Mouse (Mus musculus): Measurements from ENCODE around the gene Gcn1l1.

The Gcn1l1 gene

DNA sequence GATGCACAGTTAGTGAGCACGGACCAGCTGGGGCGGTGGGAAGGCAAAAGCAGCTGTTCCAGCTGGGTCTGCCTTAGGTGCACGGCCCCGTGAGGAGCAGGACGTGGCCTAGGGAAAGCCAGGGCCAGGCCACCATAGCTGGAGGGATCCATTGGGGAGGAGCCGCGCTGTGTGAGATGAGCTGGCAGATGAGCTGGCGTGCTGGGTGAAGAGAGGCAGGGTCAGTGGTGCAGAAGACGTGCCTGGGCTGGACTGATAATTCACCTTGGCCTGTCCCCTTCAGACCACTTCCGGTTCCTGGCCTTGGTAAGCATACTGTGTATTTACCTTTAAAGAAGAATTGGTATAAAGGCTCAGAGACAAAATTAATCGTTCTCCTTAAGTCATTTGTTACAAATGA, 46.5 kb downstream of the Gcn1l1 start:
- TF ChIP-seq GATA4 (IDR thresholded peaks at IDR 0.05; ENCODE audit: insufficient replicate concordance, low read length) = no peak

DNA sequence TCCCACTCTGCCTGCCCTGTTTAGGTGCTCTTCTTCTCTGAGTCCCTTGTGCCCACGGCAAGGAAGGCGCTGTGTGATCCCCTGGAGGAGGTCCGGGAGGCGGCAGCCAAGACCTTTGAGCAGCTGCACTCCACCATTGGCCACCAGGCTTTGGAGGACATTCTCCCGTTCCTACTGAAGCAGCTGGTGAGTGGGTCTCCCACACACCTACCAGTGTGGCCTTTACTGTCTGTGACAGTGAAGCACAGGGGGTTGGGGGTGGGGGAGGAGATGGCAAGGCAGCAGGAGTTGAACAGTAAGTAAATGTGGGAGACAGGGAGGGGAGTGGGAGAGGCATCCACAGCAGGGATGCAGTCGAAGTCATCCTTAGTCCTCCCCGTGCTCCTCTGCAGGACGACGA, 48.3 kb downstream of the Gcn1l1 start:
- TF ChIP-seq GATA4 (IDR thresholded peaks at IDR 0.05; ENCODE audit: insufficient replicate concordance, low read length) = no peak

DNA sequence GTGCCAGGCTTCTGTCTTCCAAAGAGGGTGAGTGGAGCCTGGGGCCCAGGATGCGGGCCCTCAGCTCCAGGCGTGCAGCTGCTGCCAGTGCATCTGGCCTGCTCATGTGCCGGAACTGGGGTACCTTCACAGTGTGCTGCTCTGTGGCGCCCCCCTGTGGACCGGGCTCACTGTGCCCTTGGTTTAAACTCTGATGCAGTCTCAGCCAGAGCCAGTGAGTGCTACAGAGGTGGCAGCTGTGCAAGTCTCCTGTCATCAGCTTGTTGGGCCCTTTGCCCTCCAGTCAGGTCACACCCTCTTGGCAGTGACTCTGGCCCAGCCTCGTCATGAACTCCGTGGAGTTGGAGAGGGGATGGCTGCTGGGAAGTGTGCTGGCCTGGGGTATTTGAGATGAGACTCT, 49.9 kb downstream of the Gcn1l1 start:
- no peak for TF ChIP-seq GATA4 (IDR thresholded peaks at IDR 0.05; ENCODE audit: insufficient replicate concordance, low read length)

DNA sequence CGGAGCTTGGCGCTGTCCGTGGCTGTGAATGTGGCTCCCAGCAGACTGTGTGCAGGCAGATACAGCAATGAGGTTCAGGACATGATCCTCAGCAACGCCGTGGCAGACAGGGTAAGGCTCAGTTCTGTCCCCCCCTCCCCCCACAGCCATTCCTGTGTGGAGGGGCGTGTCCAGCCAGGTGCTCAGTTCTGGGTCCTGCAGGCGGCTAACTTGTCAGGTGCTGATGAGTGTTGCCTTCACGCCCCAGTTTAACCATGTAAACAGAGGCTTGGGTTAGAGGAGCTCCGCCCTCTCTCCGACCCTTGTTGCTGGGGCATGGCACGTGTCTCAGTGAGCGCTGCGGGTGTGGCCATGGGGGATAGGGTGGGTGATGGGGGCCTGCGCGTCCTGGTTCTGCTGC, 54.6 kb downstream of the Gcn1l1 start:
- no peak for TF ChIP-seq GATA4 (IDR thresholded peaks at IDR 0.05; ENCODE audit: insufficient replicate concordance, low read length)

DNA sequence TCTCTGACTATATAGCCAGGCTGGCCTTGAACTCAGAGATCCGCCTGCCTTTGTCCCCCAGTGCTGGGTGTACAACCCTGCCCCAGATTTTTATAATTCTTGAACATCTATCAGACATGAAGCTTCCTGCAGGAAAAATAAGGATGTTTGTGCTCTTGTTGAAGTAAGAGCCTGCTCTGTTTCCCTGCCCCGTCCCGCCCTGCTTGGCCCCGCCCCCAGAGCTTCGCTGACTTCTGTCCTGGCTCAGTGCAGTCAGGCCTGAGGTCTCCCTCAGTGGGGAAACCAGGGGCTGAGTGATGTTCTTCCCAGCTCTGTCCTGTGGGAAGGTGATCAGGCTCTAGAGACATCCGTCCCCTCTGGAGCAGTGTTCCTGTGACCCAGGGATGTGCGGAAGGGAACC, 57.6 kb downstream of the Gcn1l1 start:
- TF ChIP-seq GATA4 (IDR thresholded peaks at IDR 0.05; ENCODE audit: insufficient replicate concordance, low read length) = no peak

DNA sequence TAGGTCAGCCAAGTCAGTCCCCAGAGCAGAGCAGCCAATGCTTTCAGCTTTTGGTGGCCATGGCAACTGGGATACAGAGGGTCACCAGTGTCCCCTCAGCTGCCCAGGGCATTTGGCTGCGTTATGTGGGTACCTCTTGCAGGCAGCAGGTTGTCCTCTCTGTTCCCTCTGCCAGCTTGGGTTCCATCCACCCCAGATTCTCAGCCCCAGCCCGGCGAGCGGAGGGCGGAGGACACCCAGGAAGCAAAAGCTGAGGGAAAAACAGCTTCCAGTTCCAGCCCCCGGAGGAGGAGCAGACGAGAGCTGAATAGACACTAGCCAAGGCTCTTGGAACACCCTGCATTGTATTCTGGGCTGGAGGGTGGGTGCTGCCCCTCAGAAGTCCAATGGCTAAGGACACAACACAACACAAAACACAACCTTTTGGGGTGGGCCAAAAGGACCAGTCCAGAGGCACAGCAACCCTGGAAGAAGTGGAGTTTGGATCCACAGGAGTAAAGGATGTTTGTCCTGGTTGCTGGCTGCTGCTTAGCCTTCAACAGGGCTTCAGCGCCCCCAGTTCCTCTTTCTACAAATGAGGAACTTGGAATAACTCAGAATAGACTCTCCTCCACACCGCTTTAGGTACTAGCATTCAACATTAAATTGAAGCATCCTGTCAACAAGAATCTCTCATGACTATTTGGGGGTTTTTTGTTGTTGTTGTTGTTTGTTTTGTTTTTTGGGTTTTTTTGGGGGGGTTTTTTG, 58.8 kb downstream of the Gcn1l1 start:
- no peak for TF ChIP-seq GATA4 (IDR thresholded peaks at IDR 0.05; ENCODE audit: insufficient replicate concordance, low read length)

DNA sequence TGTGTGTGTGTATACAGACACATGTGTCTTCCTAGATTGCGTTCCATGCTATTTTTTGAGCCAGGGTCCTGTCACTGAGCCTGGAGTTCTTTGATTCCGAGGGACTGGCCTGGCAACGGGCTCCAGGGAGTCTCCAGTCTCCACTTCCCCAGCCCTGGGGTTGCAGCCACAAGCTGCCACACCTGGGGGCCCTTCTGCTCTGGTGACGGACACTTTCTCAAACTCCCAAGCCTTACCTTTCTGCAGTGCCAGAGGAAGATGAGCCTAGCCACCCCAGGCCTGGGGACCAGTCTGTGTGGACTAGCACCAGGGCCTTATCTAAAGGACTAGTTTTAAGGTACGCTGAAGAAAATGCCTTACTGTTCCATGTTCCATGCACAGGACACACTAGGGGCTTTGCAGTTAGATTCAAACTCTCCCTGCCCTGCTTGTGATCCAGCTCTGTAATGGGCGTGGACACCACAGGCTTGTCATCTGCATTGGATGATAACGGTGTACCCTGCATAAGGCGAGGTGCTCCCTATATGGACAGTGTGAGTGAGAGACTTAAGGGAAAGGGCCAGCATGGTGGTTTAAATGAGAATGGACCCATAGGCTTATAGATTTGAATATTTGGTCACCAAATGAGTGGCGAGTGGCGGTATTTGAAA, 61.3 kb downstream of the Gcn1l1 start:
- no peak for TF ChIP-seq GATA4 (IDR thresholded peaks at IDR 0.05; ENCODE audit: insufficient replicate concordance, low read length)

DNA sequence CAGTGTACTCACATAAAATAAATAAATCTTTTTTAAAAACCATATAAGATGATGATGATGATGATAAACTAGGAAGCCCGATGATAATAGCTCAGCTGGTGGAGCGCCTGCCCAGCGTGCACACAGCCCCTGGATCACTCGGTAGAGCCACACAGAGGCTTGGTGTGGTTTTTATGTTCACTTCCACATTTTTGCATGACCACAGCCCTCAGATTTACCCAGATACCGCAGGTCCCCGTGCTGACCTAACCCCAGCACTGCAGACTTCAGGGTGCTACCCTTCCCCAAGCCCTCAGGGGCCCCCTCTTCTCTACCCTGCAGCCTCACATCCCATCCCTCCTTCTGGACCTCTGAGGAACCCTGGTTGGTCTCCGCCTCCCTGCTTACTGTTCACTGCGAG, 63.0 kb downstream of the Gcn1l1 start:
- no peak for TF ChIP-seq GATA4 (IDR thresholded peaks at IDR 0.05; ENCODE audit: insufficient replicate concordance, low read length)

DNA sequence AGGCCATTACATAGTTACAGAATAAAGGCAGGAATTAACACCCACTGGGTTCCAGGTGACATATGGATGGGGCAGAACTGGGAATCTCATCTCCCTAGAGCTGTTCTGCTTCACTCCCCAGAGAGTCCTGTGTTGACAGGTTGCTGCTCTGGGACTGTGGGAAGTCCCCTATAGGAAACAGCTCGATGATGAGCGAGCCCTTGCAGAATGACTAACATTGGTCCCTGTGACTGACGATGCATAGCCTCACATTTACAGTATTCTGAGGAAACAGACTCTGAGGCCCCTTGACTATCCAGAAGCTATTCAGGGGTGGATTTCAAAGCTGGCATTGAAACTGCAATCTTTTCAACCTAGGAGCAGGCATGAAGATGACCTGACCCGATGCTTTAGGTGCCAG, 64.6 kb downstream of the Gcn1l1 start:
- TF ChIP-seq GATA4 (IDR thresholded peaks at IDR 0.05; ENCODE audit: insufficient replicate concordance, low read length) = no peak

DNA sequence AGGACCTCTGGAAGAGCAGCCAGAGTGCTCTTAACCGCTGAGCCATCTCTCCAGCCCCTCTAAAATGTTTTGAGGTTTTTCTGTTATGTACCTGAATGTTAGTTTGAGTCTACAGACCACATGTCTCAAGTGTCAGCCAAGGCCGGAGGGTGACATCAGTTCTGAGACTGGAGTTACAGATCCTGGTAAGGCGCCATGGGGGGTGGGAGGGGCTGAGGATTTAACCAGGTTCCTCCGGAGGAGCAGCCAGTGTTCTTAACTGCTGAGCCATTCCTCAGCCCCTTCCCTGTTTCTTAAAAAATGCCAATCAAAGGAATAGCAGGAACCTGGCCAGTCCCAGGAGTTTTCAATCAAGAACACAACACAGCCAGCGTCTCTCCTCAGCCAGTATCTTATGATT, 65.2 kb downstream of the Gcn1l1 start:
- no peak for TF ChIP-seq GATA4 (IDR thresholded peaks at IDR 0.05; ENCODE audit: insufficient replicate concordance, low read length)

DNA sequence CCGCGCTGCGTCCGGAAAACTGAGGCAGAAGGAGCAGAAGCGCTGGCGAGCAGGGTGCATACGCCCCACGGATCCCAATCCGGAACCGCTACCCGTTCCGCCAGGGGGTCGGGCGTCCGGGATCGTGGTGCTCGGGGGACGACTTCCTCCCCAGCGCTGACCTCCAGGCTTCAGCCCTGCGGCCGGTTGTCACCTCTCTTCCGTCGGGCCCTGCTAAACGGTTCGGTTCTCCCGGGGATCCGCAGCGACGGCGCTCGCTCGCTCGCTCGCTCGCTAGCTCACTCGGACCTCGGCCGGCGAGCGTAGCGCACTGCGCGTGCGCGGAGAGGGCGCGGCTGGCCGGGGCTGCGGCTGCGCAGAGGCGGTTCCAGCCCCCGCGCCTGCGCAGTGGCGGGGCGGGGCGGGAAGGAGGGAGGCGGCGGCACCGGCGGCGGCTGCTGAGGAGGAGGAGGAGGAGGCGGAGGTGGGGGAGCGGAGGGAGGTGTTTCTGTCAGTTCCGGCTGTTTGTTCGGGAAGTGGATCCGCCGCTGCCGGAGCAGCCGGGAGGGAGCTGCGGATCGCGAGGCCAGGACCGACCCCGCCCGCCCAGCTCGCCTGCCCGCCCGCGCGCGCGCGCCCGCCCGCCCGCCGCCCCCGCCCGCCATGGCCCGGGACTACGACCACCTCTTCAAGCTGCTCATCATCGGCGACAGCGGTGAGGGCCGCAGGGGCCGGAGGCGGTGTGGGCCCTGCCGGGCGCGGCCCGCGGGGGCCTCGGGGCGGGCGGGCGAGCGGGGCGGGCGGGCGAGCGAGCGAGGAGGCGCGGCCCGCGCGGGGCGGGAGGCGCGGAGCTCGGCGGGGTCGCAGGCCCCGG, 66.7 kb downstream of the Gcn1l1 start, which contains the start of gene Rab35:
Gene Rab35, plus strand, starts transcription at position 404 of the 853 bp plus-strand sequence.
- no peak for TF ChIP-seq GATA4 (IDR thresholded peaks at IDR 0.05; ENCODE audit: insufficient replicate concordance, low read length)

DNA sequence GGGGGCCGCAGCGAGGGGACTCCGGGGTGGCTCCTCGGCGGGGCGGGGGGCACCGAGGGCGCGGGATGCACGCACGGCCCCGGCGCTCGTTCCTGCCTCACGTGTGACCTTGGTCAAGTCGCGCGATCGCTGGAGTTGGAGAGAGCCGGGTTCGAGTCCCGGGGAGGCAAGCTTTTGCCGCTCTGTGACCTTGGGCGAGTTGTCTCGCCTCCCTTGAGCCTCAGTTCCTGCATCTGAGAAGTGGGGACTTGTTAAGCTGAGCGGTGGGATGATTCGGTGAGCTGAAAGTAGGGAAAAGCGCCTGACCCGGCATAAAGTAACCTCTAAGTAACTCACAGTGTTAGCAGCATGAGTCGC, 67.3 kb downstream of the Gcn1l1 start:
- TF ChIP-seq GATA4 (IDR thresholded peaks at IDR 0.05; ENCODE audit: insufficient replicate concordance, low read length) = no peak

DNA sequence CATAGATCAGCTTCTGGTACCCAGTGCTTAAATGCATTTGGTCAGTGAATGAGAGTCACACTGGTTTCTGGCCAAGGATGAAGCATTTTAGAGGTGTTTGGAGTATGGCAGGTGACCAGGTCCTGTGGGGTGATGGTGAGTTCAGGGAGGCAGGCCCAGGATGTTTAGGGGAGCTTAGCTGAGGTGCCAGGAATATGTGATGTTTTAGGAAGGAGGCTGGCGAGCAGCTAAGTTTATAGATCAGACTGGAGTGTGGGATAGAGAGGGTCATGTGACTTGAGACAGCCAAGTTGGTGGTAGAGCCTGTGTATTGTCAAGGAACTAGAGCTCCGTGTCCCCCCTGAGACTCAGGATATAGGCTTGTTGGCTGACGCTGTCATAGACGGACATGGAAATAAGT, 68.0 kb downstream of the Gcn1l1 start:
- no peak for TF ChIP-seq GATA4 (IDR thresholded peaks at IDR 0.05; ENCODE audit: insufficient replicate concordance, low read length)

DNA sequence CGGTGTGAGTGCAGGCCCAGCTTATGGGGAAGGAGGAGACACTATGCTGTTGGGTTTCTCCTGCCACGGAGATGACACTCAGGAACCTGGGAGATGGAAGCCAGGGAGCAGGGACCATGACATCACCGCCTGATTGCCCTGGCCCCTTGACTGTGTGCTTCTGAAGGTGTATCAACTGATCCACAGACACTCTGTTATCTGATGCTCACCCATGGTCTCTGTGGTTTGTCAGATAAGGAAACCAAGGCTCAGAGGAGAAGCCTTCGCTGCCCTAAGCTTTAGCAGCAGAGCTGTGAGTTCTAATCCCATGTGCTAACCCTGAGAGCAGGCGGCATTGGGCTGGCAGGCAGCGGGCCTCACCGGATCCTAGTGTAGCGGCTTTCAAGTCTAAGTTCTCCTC, 69.0 kb downstream of the Gcn1l1 start:
- TF ChIP-seq GATA4 (IDR thresholded peaks at IDR 0.05; ENCODE audit: insufficient replicate concordance, low read length) = no peak

DNA sequence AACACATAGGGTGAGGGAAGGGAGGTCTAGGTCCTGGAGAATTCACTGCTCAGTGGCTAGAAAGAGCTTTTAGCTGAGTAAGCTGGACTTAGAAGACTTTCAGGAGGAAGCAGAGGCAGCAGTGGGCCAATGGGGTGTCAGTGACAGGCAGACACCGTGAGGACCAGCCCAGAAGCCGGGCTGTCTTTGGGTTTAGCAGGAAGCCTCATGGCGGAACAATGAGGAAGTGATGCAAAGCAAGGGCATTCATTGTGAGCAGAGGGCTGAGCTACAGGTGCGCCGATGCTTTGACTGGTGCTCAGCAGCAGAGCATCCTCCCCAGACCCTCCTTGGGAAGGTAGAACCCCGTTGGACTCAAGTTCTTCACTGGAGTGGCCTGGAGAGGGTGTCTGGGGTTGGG, 70.5 kb downstream of the Gcn1l1 start:
- TF ChIP-seq GATA4 (IDR thresholded peaks at IDR 0.05; ENCODE audit: insufficient replicate concordance, low read length) = no peak

DNA sequence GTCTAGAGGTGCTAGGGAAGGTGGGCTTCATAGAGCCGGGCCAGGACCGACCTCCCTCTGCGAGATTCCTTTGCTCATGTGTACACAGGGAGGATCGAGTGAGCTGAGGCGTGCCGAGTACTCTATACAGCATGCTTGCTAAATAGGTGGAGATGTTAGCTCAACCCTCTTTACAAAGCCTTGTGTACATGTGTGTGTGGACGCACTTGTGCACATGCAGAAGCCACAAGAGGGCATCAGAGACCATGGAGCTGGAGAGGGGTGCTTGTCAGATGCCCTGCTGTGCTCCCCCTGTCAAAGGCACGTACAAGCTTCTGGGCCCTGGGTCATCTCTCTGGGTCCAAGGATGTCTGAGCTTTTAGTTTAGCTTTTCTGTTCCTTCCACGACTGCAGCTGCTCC, 79.1 kb downstream of the Gcn1l1 start:
- no peak for TF ChIP-seq GATA4 (IDR thresholded peaks at IDR 0.05; ENCODE audit: insufficient replicate concordance, low read length)

All from liver, adult (tissue).